8 mouse cellular contexts compared by ENCODE assay signal in the genomic region with DNA sequence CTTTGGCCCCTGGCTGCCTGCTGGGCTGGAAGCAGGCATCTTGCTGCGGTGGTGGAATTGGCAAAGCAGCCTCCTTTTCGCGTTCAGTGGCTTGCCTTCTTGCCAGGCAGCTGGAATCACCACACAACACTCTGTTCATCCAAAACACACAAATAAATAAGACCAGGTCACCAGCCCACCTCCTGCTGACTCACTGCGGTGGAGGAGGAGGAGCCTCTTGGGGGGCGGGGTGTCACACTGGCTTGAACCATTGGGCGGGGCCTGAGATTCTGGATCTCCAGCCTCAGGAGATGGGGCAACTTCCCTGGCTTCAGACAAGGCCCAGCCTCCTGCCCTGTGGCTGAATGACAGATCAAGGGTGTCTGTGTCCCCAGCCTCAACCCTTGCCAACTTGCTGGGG. TPM values are rescaled to one million over a fixed set of nuclear protein-coding genes. Genes with fewer than 3 reads are reported as not detected.
DNase-seq lines count a peak whose midpoint lies in the region; ATAC-seq and TF ChIP-seq lines count a peak whose summit lies in the region.

No protein-coding gene starts in this region.

- DNase-seq in left cerebral cortex, adult 2 months (ENCODE audit: extremely low spot score in 1 of 2, low spot score in 2 of 2), result peak; percentile 29 to 52
- no peak for DNase-seq in left cerebral cortex, postnatal 14 days (ENCODE audit: low spot score in 2 of 2)
- peak; percentile 61 to 67 for DNase-seq in adrenal gland, adult 18-20 months (ENCODE audit: low spot score in 2 of 2)
- DNase-seq in forelimb bud, embryonic 11.5 days (ENCODE audit: low read depth, low spot score), result peak; percentile 20
- DNase-seq in kidney, adult 8-10 months, result peak; percentile 36 to 41
- DNase-seq in liver, postnatal 0 days, result peak; percentile 78
- DNase-seq in right cerebral cortex, postnatal 25 days, result peak; percentile 30

- no peaks in the 10 kb centered on the region for H3K27me3 ChIP-seq in liver, postnatal 0 days (ENCODE audit: insufficient read depth, low read length)
- H3K27me3 ChIP-seq in hindbrain, embryonic 16.5 days (replicated peaks; ENCODE audit: control insufficient read depth, insufficient read depth, low read length), result no peaks in the 10 kb centered on the region

- peaks cover 4% of the 10 kb centered on the region for H3K4me1 ChIP-seq in liver, postnatal 0 days (ENCODE audit: insufficient read depth)
- peaks cover 28% of the 10 kb centered on the region for H3K4me1 ChIP-seq in hindbrain, embryonic 16.5 days (ENCODE audit: control insufficient read depth, insufficient read depth, low read depth, low read length)

- no peak overlapping the region for H3K4me2 ChIP-seq in liver, postnatal 0 days (ENCODE audit: low read depth, low read length)
- H3K4me2 ChIP-seq in hindbrain, embryonic 16.5 days (ENCODE audit: low read length), result no peak overlapping the region

- H3K9ac ChIP-seq in liver, postnatal 0 days (replicated peaks), result no peak overlapping the region
- H3K9ac ChIP-seq in hindbrain, embryonic 16.5 days (ENCODE audit: low read depth, low read length), result no peak overlapping the region

- no peak overlapping the region for H3K27ac ChIP-seq in left cerebral cortex, adult 2 months
- no peak overlapping the region for H3K27ac ChIP-seq in liver, postnatal 0 days (ENCODE audit: low read depth)
- H3K27ac ChIP-seq in hindbrain, embryonic 16.5 days (ENCODE audit: low read depth, low read length), result no peak overlapping the region

- peak; percentile 74 for ATAC-seq in liver, postnatal 0 days
- ATAC-seq in hindbrain, embryonic 16.5 days, result no peak

- WGBS in liver, postnatal 0 days (ENCODE audit: insufficient replicate concordance), result 16% methylated on average over 6 of the region's 6 CpGs
- WGBS in hindbrain, embryonic 16.5 days, result 18% methylated on average over 6 of the region's 6 CpGs

- no peak for TF ChIP-seq EP300 in liver, postnatal 0 days (IDR thresholded peaks at IDR 0.05; ENCODE audit: low read depth)

- no peaks in the 10 kb centered on the region for H3K36me3 ChIP-seq in liver, postnatal 0 days (replicated peaks; ENCODE audit: insufficient read depth, low read length)
- H3K36me3 ChIP-seq in hindbrain, embryonic 16.5 days (ENCODE audit: control insufficient read depth, insufficient read depth, low read length), result no peaks in the 10 kb centered on the region

- H3K4me3 ChIP-seq in left cerebral cortex, adult 2 months, result no peak overlapping the region
- H3K4me3 ChIP-seq in liver, postnatal 0 days (ENCODE audit: low read depth, low read length), result no peak overlapping the region
- no peak overlapping the region for H3K4me3 ChIP-seq in hindbrain, embryonic 16.5 days (ENCODE audit: low read length)

- no peaks in the 10 kb centered on the region for H3K9me3 ChIP-seq in liver, postnatal 0 days (ENCODE audit: low read length)
- no peaks in the 10 kb centered on the region for H3K9me3 ChIP-seq in hindbrain, embryonic 16.5 days (ENCODE audit: control insufficient read depth, low read length)

- no peak for TF ChIP-seq CTCF in left cerebral cortex, adult 2 months (IDR thresholded peaks at IDR 0.05)
- TF ChIP-seq CTCF in liver, postnatal 0 days (IDR thresholded peaks at IDR 0.05; ENCODE audit: low read depth), result no peak

- intact Hi-C loops in left cerebral cortex, adult 2 months (cut with DNase I), result no loop called here
- intact Hi-C loops in left cerebral cortex, postnatal 14 days (cut with DNase I), result loop anchor here (5.0 kb wide), 1 partner anchor 115 kb away; no protein-coding TSS in a partner anchor

RNA-seq across cellular contexts. Expression of gene Shisal1, which starts 34.5 kb away (rescaled TPM):
- total RNA-seq in left cerebral cortex, adult 2 months (2021), result 10 to 100 TPM; 40.5 to 48.2 TPM
- 10 to 100 TPM; 45.8 to 57.1 TPM for total RNA-seq in left cerebral cortex, postnatal 14 days (2021)
- 1 to 10 TPM; 1.5 to 1.8 TPM for total RNA-seq in adrenal gland, adult 18-20 months (2021)
- polyA plus RNA-seq in liver, postnatal 0 days (2015; fragmentation: Nextera tagmentation; extraction: Ambion mirVana), result 0.05 and 0.11 TPM in 2 replicates
- polyA plus RNA-seq in hindbrain, embryonic 16.5 days (2015; fragmentation: Nextera tagmentation; extraction: Ambion mirVana), result 8.6 and 12.3 TPM in 2 replicates

Comparison
In these comparisons a context has a peak if more than half of its experiments do, and no peak if none do; other contexts are left out.
1. DNase-seq: peak in left cerebral cortex, adult 2 months (2 of 2), adrenal gland, adult 18-20 months (2 of 2), forelimb bud, embryonic 11.5 days (single experiment), kidney, adult 8-10 months (2 of 2), liver, postnatal 0 days (single experiment) and right cerebral cortex, postnatal 25 days (single experiment); none in left cerebral cortex, postnatal 14 days (0 of 2).
2. RNA of gene Shisal1, which starts 34.5 kb away (total RNA-seq): 45.8 to 57.1 TPM in left cerebral cortex, postnatal 14 days and 40.5 to 48.2 TPM in left cerebral cortex, adult 2 months; 1.5 to 1.8 TPM in adrenal gland, adult 18-20 months; every median in the first group is over 10 times any median in the second.